14 mouse cellular contexts compared by ENCODE assay signal in the genomic region with DNA sequence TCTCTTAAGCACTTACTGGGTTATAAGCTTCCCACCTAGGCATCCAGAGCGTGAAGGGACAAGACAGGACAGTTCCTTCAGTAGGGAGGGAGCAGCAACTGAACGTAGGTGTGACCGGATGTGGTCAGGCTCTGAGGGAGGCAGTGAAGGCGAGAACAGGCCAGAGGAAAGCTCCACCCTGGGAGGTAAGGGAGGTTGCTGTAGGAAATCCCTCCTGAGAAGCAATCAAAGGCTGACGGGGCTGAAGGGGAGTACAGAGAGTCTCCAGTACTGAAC. TPM values are rescaled to one million over a fixed set of nuclear protein-coding genes. Genes with fewer than 3 reads are reported as not detected.
DNase-seq lines count a peak whose midpoint lies in the region; ATAC-seq and TF ChIP-seq lines count a peak whose summit lies in the region.
"Had no signal": no experiment of that assay in that cellular context is flagged by ENCODE, and none has a peak within 500 bp of the region (broad histone marks: within the 10 kb centered on the region; RNA-seq: fewer than 3 reads in every experiment).

No protein-coding gene starts in this region.

- no peak overlapping the region for H3K4me2 ChIP-seq in lung, embryonic 14.5 days
- H3K4me2 ChIP-seq in intestine, embryonic 16.5 days (ENCODE audit: low read depth, low read length), result peak overlapping the region; percentile 13; the same call in 1 of the 2 replicates
- H3K4me2 ChIP-seq in liver, embryonic 15.5 days, result peak overlapping the region; percentile 68

- DNase-seq in lung, embryonic 14.5 days, result no peak
- no peak for DNase-seq in lung, adult 18-20 months
- DNase-seq in MEL-GATA-1-ER (ENCODE audit: extremely low read depth, low read depth), result peak; percentile 61
- no peak for DNase-seq in kidney, adult 2 months
- no peak for DNase-seq in gastrocnemius, adult 2 months
- DNase-seq in frontal cortex, postnatal 36 days (ENCODE audit: low spot score in 2 of 2), result no peak
- DNase-seq: cerebellum, postnatal 14 days; heart, postnatal 10 days; kidney, adult 9 months; lung, adult 2 months had no signal

- H3K36me3 ChIP-seq in lung, embryonic 14.5 days (ENCODE audit: insufficient read depth), result no peaks in the 10 kb centered on the region
- no peaks in the 10 kb centered on the region for H3K36me3 ChIP-seq in intestine, embryonic 16.5 days (ENCODE audit: control insufficient read depth, insufficient read depth, low read length)
- H3K36me3 ChIP-seq in liver, embryonic 15.5 days (replicated peaks), result no peaks in the 10 kb centered on the region
- H3K36me3 ChIP-seq in kidney, adult 2 months (ENCODE audit: control insufficient read depth, insufficient read depth, low read length), result no peaks in the 10 kb centered on the region

- WGBS in lung, embryonic 14.5 days, result 47% methylated on average over 5 of the region's 5 CpGs
- WGBS in intestine, embryonic 16.5 days, result 41% methylated on average over 5 of the region's 5 CpGs
- 29% methylated on average over 5 of the region's 5 CpGs for WGBS in liver, embryonic 15.5 days (ENCODE audit: insufficient replicate concordance)
- 75% methylated on average over 5 of the region's 5 CpGs for WGBS in kidney, adult 2 months

- intact Hi-C loops in gastrocnemius, adult 2 months (cut with DNase I), result no loop called here

- 0 out of 2 replicates have a peak overlapping the region, but pooled peaks have one; percentile 6 for H3K27ac ChIP-seq in lung, embryonic 14.5 days (ENCODE audit: low read depth)
- no peak overlapping the region; the same call in 1 of the 2 replicates for H3K27ac ChIP-seq in intestine, embryonic 16.5 days (ENCODE audit: low read length)
- peak overlapping the region; percentile 86 for H3K27ac ChIP-seq in liver, embryonic 15.5 days (replicated peaks)
- no peak overlapping the region for H3K27ac ChIP-seq in kidney, adult 2 months (ENCODE audit: insufficient read depth, low read depth, low read length)
- no peak overlapping the region for H3K27ac ChIP-seq in gastrocnemius, adult 2 months

- peaks cover 19% of the 10 kb centered on the region for H3K4me1 ChIP-seq in lung, embryonic 14.5 days (ENCODE audit: insufficient read depth)
- H3K4me1 ChIP-seq in intestine, embryonic 16.5 days (ENCODE audit: control insufficient read depth, insufficient read depth, low read length), result peaks cover 31% of the 10 kb centered on the region
- H3K4me1 ChIP-seq in liver, embryonic 15.5 days (replicated peaks), result peaks cover 43% of the 10 kb centered on the region
- H3K4me1 ChIP-seq in kidney, adult 2 months (ENCODE audit: control insufficient read depth, insufficient read depth, low read length), result no peaks in the 10 kb centered on the region

- no peak overlapping the region for H3K9ac ChIP-seq in lung, embryonic 14.5 days
- no peak overlapping the region for H3K9ac ChIP-seq in intestine, embryonic 16.5 days (ENCODE audit: low read depth, low read length)
- H3K9ac ChIP-seq in liver, embryonic 15.5 days, result peak overlapping the region; percentile 31; the same call in 1 of the 2 replicates

- no peak overlapping the region for H3K4me3 ChIP-seq in lung, embryonic 14.5 days (ENCODE audit: low read depth, low read length)
- H3K4me3 ChIP-seq in intestine, embryonic 16.5 days (ENCODE audit: low read length), result no peak overlapping the region
- peak overlapping the region; percentile 11; the same call in 1 of the 2 replicates for H3K4me3 ChIP-seq in liver, embryonic 15.5 days (replicated peaks)
- no peak overlapping the region for H3K4me3 ChIP-seq in kidney, adult 2 months (ENCODE audit: insufficient read depth, low read depth, low read length)
- H3K4me3 ChIP-seq in gastrocnemius, adult 2 months, result no peak overlapping the region

- no peaks in the 10 kb centered on the region for H3K27me3 ChIP-seq in lung, embryonic 14.5 days (ENCODE audit: insufficient read depth, low read length)
- H3K27me3 ChIP-seq in intestine, embryonic 16.5 days (replicated peaks; ENCODE audit: control insufficient read depth, insufficient read depth, low read length), result no peaks in the 10 kb centered on the region
- H3K27me3 ChIP-seq in liver, embryonic 15.5 days, result peaks cover 6% of the 10 kb centered on the region; the same call in 1 of the 2 replicates
- no peaks in the 10 kb centered on the region for H3K27me3 ChIP-seq in kidney, adult 2 months (replicated peaks; ENCODE audit: control insufficient read depth, insufficient read depth, low read length)

- ATAC-seq in lung, embryonic 14.5 days (ENCODE audit: insufficient read depth), result no peak
- no peak for ATAC-seq in intestine, embryonic 16.5 days
- ATAC-seq in liver, embryonic 15.5 days (ENCODE audit: insufficient read depth), result 0 out of 2 replicates have a peak, but pooled peaks have one; percentile 4
- ATAC-seq: CD4-positive, CD25-positive, alpha-beta regulatory T cell, adult 4 months; midbrain, embryonic 16.5 days had no signal

- H3K9me3 ChIP-seq in lung, embryonic 14.5 days (ENCODE audit: low read depth, low read length), result no peaks in the 10 kb centered on the region
- no peaks in the 10 kb centered on the region for H3K9me3 ChIP-seq in intestine, embryonic 16.5 days (ENCODE audit: control insufficient read depth, low read length)
- H3K9me3 ChIP-seq in liver, embryonic 15.5 days (replicated peaks), result no peaks in the 10 kb centered on the region

- no peak for TF ChIP-seq POLR2A in kidney, adult 2 months (IDR thresholded peaks at IDR 0.05; ENCODE audit: low read depth, low read length)

- no peak for TF ChIP-seq CTCF in lung, embryonic 14.5 days (IDR thresholded peaks at IDR 0.05; ENCODE audit: low read depth)
- TF ChIP-seq CTCF in kidney, adult 2 months (conservative IDR thresholded peaks at IDR 0.05; ENCODE audit: insufficient read depth, insufficient read length, low read depth, low read length), result no peak
- no peak for TF ChIP-seq CTCF in gastrocnemius, adult 2 months (IDR thresholded peaks at IDR 0.05)

RNA-seq across cellular contexts. Expression of gene Dynll1, which starts 12.8 kb away (rescaled TPM):
- polyA plus RNA-seq in lung, embryonic 14.5 days (2014; fragmentation: Nextera tagmentation; extraction: Ambion mirVana), result 1,568 and 1,614 TPM in 2 replicates
- polyA plus RNA-seq in intestine, embryonic 16.5 days (2015; fragmentation: Nextera tagmentation; extraction: Ambion mirVana), result 1,024 and 1,116 TPM in 2 replicates
- 525 and 554 TPM in 2 replicates for polyA plus RNA-seq in liver, embryonic 15.5 days (2015; fragmentation: Nextera tagmentation; extraction: Ambion mirVana)
- 108 and 129 TPM in 2 replicates for polyA plus RNA-seq in kidney, adult 2 months (2012; rRNA removed)
- total RNA-seq in gastrocnemius, adult 2 months (2021), result 100 to 1,000 TPM in 1 of 2 experiments, 10 to 100 TPM in 1; 48.4 to 115 TPM

RNA-seq across cellular contexts. Expression of gene Srsf9, which starts 13.4 kb away (rescaled TPM):
- polyA plus RNA-seq in lung, embryonic 14.5 days (2014; fragmentation: Nextera tagmentation; extraction: Ambion mirVana), result 286 and 291 TPM in 2 replicates
- 67.9 and 121 TPM in 2 replicates for polyA plus RNA-seq in intestine, embryonic 16.5 days (2015; fragmentation: Nextera tagmentation; extraction: Ambion mirVana)
- 88.7 and 92.1 TPM in 2 replicates for polyA plus RNA-seq in liver, embryonic 15.5 days (2015; fragmentation: Nextera tagmentation; extraction: Ambion mirVana)
- 39.2 and 44.8 TPM in 2 replicates for polyA plus RNA-seq in kidney, adult 2 months (2012; rRNA removed)
- total RNA-seq in gastrocnemius, adult 2 months (2021), result 10 to 100 TPM in 1 of 2 experiments, 1 to 10 TPM in 1; 9.3 to 12.1 TPM

RNA-seq across cellular contexts. Expression of gene Gatc, which starts 27.4 kb away (rescaled TPM):
- polyA plus RNA-seq in lung, embryonic 14.5 days (2014; fragmentation: Nextera tagmentation; extraction: Ambion mirVana), result 35.0 and 37.5 TPM in 2 replicates
- 23.4 and 23.9 TPM in 2 replicates for polyA plus RNA-seq in intestine, embryonic 16.5 days (2015; fragmentation: Nextera tagmentation; extraction: Ambion mirVana)
- polyA plus RNA-seq in liver, embryonic 15.5 days (2015; fragmentation: Nextera tagmentation; extraction: Ambion mirVana), result 11.6 and 13.4 TPM in 2 replicates
- polyA plus RNA-seq in kidney, adult 2 months (2012; rRNA removed), result 12.1 and 16.0 TPM in 2 replicates
- total RNA-seq in gastrocnemius, adult 2 months (2021), result 10 to 100 TPM; 22.2 to 28.0 TPM

RNA-seq across cellular contexts. Expression of gene Triap1, which starts 27.4 kb away (rescaled TPM):
- polyA plus RNA-seq in lung, embryonic 14.5 days (2014; fragmentation: Nextera tagmentation; extraction: Ambion mirVana), result 61.9 and 62.6 TPM in 2 replicates
- polyA plus RNA-seq in intestine, embryonic 16.5 days (2015; fragmentation: Nextera tagmentation; extraction: Ambion mirVana), result 62.0 and 67.4 TPM in 2 replicates
- polyA plus RNA-seq in liver, embryonic 15.5 days (2015; fragmentation: Nextera tagmentation; extraction: Ambion mirVana), result 26.6 and 29.6 TPM in 2 replicates
- 15.9 and 20.1 TPM in 2 replicates for polyA plus RNA-seq in kidney, adult 2 months (2012; rRNA removed)
- total RNA-seq in gastrocnemius, adult 2 months (2021), result 10 to 100 TPM; 19.1 to 20.3 TPM

RNA-seq across cellular contexts. Expression of gene Coq5, which starts 34.1 kb away (rescaled TPM):
- 39.2 and 40.7 TPM in 2 replicates for polyA plus RNA-seq in lung, embryonic 14.5 days (2014; fragmentation: Nextera tagmentation; extraction: Ambion mirVana)
- polyA plus RNA-seq in intestine, embryonic 16.5 days (2015; fragmentation: Nextera tagmentation; extraction: Ambion mirVana), result 64.2 and 72.9 TPM in 2 replicates
- 27.5 and 28.4 TPM in 2 replicates for polyA plus RNA-seq in liver, embryonic 15.5 days (2015; fragmentation: Nextera tagmentation; extraction: Ambion mirVana)
- polyA plus RNA-seq in kidney, adult 2 months (2012; rRNA removed), result 19.5 and 25.1 TPM in 2 replicates
- total RNA-seq in gastrocnemius, adult 2 months (2021), result 100 to 1,000 TPM in 1 of 2 experiments, 10 to 100 TPM in 1; 63.8 to 112 TPM

Comparison
In these comparisons a context has a peak if more than half of its experiments do, and no peak if none do; other contexts are left out.
1. H3K27ac ChIP-seq: peak in lung, embryonic 14.5 days (single experiment) and liver, embryonic 15.5 days (single experiment); none in intestine, embryonic 16.5 days (single experiment), kidney, adult 2 months (single experiment) and gastrocnemius, adult 2 months (single experiment).